Comparison of ENCODE assay signal across 23 mouse cellular contexts in genomic region chr12:83586628-83587027, GRCm38 (mm10). TPM values are rescaled to one million over a fixed set of nuclear protein-coding genes. Genes with fewer than 3 reads are reported as not detected.
DNase-seq lines count a peak whose midpoint lies in the region; ATAC-seq and TF ChIP-seq lines count a peak whose summit lies in the region.
"Had no signal": no experiment of that assay in that cellular context is flagged by ENCODE, and none has a peak within 500 bp of the region (broad histone marks: within the 10 kb centered on the region; RNA-seq: fewer than 3 reads in every experiment).

No protein-coding gene starts in this region.

- peak; percentile 51 for DNase-seq in kidney, adult 2 months
- no peak for DNase-seq in kidney, postnatal 14 days
- peak; percentile 19 to 23 for DNase-seq in kidney, postnatal 36 days
- peak; percentile 50 for DNase-seq in Patski (ENCODE audit: low read depth, low spot score)
- no peak for DNase-seq in layer of hippocampus, adult 11-12 months (ENCODE audit: low spot score)
- DNase-seq in gastrocnemius, postnatal 36 days, result no peak
- DNase-seq: adrenal gland, adult 8-10 months; adrenal gland, postnatal 14 days; cerebellum, adult 11 months; cerebellum, adult 18-20 months; cerebellum, adult 8-10 months; cerebellum, adult 9-11 months; cerebellum, postnatal 14 days; cerebellum, postnatal 36 days; embryo, embryonic 11 days had no signal

- H3K9ac ChIP-seq in kidney, embryonic 16.5 days (replicated peaks; ENCODE audit: low read length), result no peak overlapping the region
- H3K9ac ChIP-seq: embryonic facial prominence, embryonic 13.5 days; embryonic facial prominence, embryonic 15.5 days; forebrain, embryonic 12.5 days had no signal

- H3K9me3 ChIP-seq in kidney, embryonic 16.5 days (ENCODE audit: low read length), result no peaks in the 10 kb centered on the region; the same call in 1 of the 2 replicates
- H3K9me3 ChIP-seq: embryonic facial prominence, embryonic 13.5 days; embryonic facial prominence, embryonic 15.5 days; forebrain, embryonic 10.5 days; forebrain, embryonic 12.5 days had no signal

- H3K4me1 ChIP-seq in kidney, adult 2 months (ENCODE audit: control insufficient read depth, insufficient read depth, low read length), result peaks cover 9% of the 10 kb centered on the region
- no peaks in the 10 kb centered on the region; the same call in 1 of the 2 replicates for H3K4me1 ChIP-seq in kidney, embryonic 16.5 days (ENCODE audit: insufficient read depth, low read length)
- H3K4me1 ChIP-seq: embryonic facial prominence, embryonic 13.5 days; embryonic facial prominence, embryonic 15.5 days; forebrain, embryonic 10.5 days; forebrain, embryonic 12.5 days had no signal

- WGBS in kidney, adult 2 months, result 74% methylated on average over 5 of the region's 5 CpGs
- WGBS in kidney, embryonic 16.5 days, result 95% methylated on average over 5 of the region's 5 CpGs

- no peak for ATAC-seq in kidney, embryonic 16.5 days (ENCODE audit: low FRiP score, low TSS enrichment)
- no peak for ATAC-seq in Patski
- ATAC-seq: forebrain, embryonic 14.5 days; forebrain, embryonic 16.5 days had no signal

- H3K27me3 ChIP-seq in kidney, adult 2 months (replicated peaks; ENCODE audit: control insufficient read depth, insufficient read depth, low read length), result no peaks in the 10 kb centered on the region
- H3K27me3 ChIP-seq in kidney, embryonic 16.5 days (ENCODE audit: insufficient read depth, low read length), result no peaks in the 10 kb centered on the region
- H3K27me3 ChIP-seq in Patski, result no peaks in the 10 kb centered on the region
- H3K27me3 ChIP-seq: embryonic facial prominence, embryonic 13.5 days; embryonic facial prominence, embryonic 15.5 days; forebrain, embryonic 12.5 days had no signal

- in situ Hi-C loops in Patski (cut with MboI; ENCODE audit: low pct_unique_long_range_greater_than_20kb), result no loop called here

- no peak for TF ChIP-seq CTCF in kidney, adult 2 months (conservative IDR thresholded peaks at IDR 0.05; ENCODE audit: insufficient read depth, insufficient read length, low read depth, low read length)
- TF ChIP-seq CTCF in Patski (IDR thresholded peaks at IDR 0.05), result no peak

- no peak overlapping the region for H3K4me2 ChIP-seq in kidney, embryonic 16.5 days (replicated peaks; ENCODE audit: low read depth, low read length)
- H3K4me2 ChIP-seq: embryonic facial prominence, embryonic 13.5 days; embryonic facial prominence, embryonic 15.5 days; forebrain, embryonic 12.5 days had no signal

- H3K36me3 ChIP-seq in kidney, adult 2 months (ENCODE audit: control insufficient read depth, insufficient read depth, low read length), result no peaks in the 10 kb centered on the region; the same call in 1 of the 2 replicates
- peaks cover 27% of the 10 kb centered on the region; the same call in 1 of the 2 replicates for H3K36me3 ChIP-seq in kidney, embryonic 16.5 days (ENCODE audit: insufficient read depth, low read length)

- TF ChIP-seq POLR2A in kidney, adult 2 months (IDR thresholded peaks at IDR 0.05; ENCODE audit: low read depth, low read length), result no peak

- POLR2A ChIA-PET in Patski (lab: Charles Lee), result no interaction called here

- no peak overlapping the region for H3K27ac ChIP-seq in kidney, adult 2 months (ENCODE audit: insufficient read depth, low read depth, low read length)
- no peak overlapping the region for H3K27ac ChIP-seq in kidney, embryonic 16.5 days (ENCODE audit: low read length)
- H3K27ac ChIP-seq: embryonic facial prominence, embryonic 13.5 days; embryonic facial prominence, embryonic 15.5 days; forebrain, embryonic 10.5 days; forebrain, embryonic 12.5 days had no signal

- CTCF ChIA-PET in Patski (lab: Charles Lee), result interaction anchor here (0.7 to 1.2 kb wide), 2 partner anchors 9 to 10 kb away, joined by 3 read pairs; partner anchors contain the start of gene Zfyve1

- H3K4me3 ChIP-seq in kidney, adult 2 months (ENCODE audit: insufficient read depth, low read depth, low read length), result no peak overlapping the region
- no peak overlapping the region for H3K4me3 ChIP-seq in kidney, embryonic 16.5 days (ENCODE audit: low read length)
- H3K4me3 ChIP-seq: embryonic facial prominence, embryonic 13.5 days; embryonic facial prominence, embryonic 15.5 days; erythroblast, embryonic 14.5 days; forebrain, embryonic 10.5 days; forebrain, embryonic 12.5 days had no signal

- intact Hi-C loops in gastrocnemius, postnatal 36 days (cut with DNase I), result no loop called here

RNA-seq across cellular contexts. Expression of gene Zfyve1, which starts 10.4 kb away (rescaled TPM):
- polyA plus RNA-seq in kidney, adult 2 months (2012; rRNA removed), result 29.0 and 32.0 TPM in 2 replicates
- 20.8 and 23.6 TPM in 2 replicates for polyA plus RNA-seq in kidney, embryonic 16.5 days (2015; fragmentation: Nextera tagmentation; extraction: Ambion mirVana)
- 47.2 TPM for polyA plus RNA-seq in Patski (2021)
- 10 to 100 TPM; 17.0 to 17.7 TPM for total RNA-seq in gastrocnemius, postnatal 36 days (2021)

RNA-seq across cellular contexts. Expression of gene Rbm25, which starts 44.4 kb away (rescaled TPM):
- 17.9 and 21.2 TPM in 2 replicates for polyA plus RNA-seq in kidney, adult 2 months (2012; rRNA removed)
- polyA plus RNA-seq in kidney, embryonic 16.5 days (2015; fragmentation: Nextera tagmentation; extraction: Ambion mirVana), result 223 and 269 TPM in 2 replicates
- polyA plus RNA-seq in Patski (2021), result 78.0 TPM
- 10 to 100 TPM; 41.0 to 45.0 TPM for total RNA-seq in gastrocnemius, postnatal 36 days (2021)

Comparison
In these comparisons a context has a peak if more than half of its experiments do, and no peak if none do; other contexts are left out.
1. DNase-seq: peak in kidney, adult 2 months (single experiment), kidney, postnatal 36 days (2 of 2) and Patski (single experiment); none in kidney, postnatal 14 days (single experiment), layer of hippocampus, adult 11-12 months (single experiment) and gastrocnemius, postnatal 36 days (0 of 2).